Mouse (Mus musculus) intestine, embryonic 15.5 days (tissue): ENCODE measurements around the gene Idh2. TPM values are rescaled to one million over a fixed set of nuclear protein-coding genes. Genes with fewer than 3 reads are reported as not detected.
A peak's percentile ranks its signal among the peaks of the same experiment; 100 is the strongest.

Experiments used
- ATAC-seq: fragments of 200-750 bp; cut with Nextera tagmentation; 2 replicates; pipeline ENCODE4 v1.8.0; 2017; ENCODE audit warnings: moderate TSS enrichment, moderate library complexity
- H3K27ac ChIP-seq: fragments of 300-500 bp; sonication (generic); 2 replicates; pipeline ENCODE4 v1.5.1; 2015; ENCODE audit warnings: mild to moderate bottlenecking, inconsistent platforms
- H3K27me3 ChIP-seq: fragments of 300-500 bp; sonication (generic); replicated peaks from 2 replicates; pipeline ENCODE4 v1.6.1; 2015; ENCODE audit warnings: inconsistent platforms
- H3K36me3 ChIP-seq: fragments of 300-500 bp; sonication (generic); 2 replicates; pipeline ENCODE4 v1.6.1; 2015; ENCODE audit warnings: inconsistent platforms
- H3K4me1 ChIP-seq: fragments of 300-500 bp; sonication (generic); replicated peaks from 2 replicates; pipeline ENCODE4 v1.6.1; 2015; ENCODE audit warnings: inconsistent platforms
- H3K4me2 ChIP-seq: fragments of 300-500 bp; sonication (generic); replicated peaks from 2 replicates; pipeline ENCODE4 v1.6.1; 2015; ENCODE audit warnings: mild to moderate bottlenecking, inconsistent platforms
- H3K4me3 ChIP-seq: fragments of 300-500 bp; sonication (generic); replicated peaks from 2 replicates; pipeline ENCODE4 v1.5.1; 2015; ENCODE audit warnings: inconsistent platforms
- H3K9ac ChIP-seq: fragments of 300-500 bp; sonication (generic); 2 replicates; pipeline ENCODE4 v1.6.1; 2015; ENCODE audit warnings: inconsistent platforms
- H3K9me3 ChIP-seq: fragments of 300-500 bp; sonication (generic); 2 replicates; pipeline ENCODE4 v1.6.1; 2016; ENCODE audit warnings: inconsistent platforms
- WGBS: fragments of 180-500 bp; shearing (Covaris S2); methylation state at CpG from one replicate; pipeline ENCODE4 v1.1.7; 2015; 5-methylcytosine and 5-hydroxymethylcytosine counted together
- polyA plus RNA-seq: library from polyadenylated mRNA; unstranded; fragments of >200 nt; fragmentation: Nextera tagmentation; extraction: Ambion mirVana; gene quantifications from 2 replicates; pipeline ENCODE4 v1.2.1, GENCODE M21; 2015

Idh2 gene
- polyA plus RNA-seq, 1 experiment from 2014 or later = 520 TPM

DNA sequence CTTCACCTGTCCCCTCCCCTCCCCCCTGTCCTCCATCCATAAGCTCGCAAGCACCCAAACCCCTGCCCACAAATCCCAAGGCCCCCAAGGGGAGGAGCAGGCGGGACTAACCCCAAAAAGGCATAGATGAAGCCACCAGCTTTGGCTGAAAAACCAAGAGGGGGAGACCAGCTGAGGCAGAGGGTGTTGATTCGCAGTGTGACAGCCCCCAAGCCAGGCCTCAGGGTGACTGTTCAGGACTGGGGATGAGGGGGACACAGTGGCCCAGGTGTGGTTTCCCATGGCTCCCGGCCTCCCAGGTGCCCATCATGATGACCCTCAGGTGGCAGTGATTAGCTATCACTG is 23.4 kb downstream of the Idh2 start:
- Histone ChIP-seq H3K4me2 (no peak overlapping the region), H3K36me3 (peaks cover 50% of the 10 kb centered on the region), H3K9ac (no peak overlapping the region), H3K4me1 (0 out of 2 replicates have a peak, but pooled peaks cover 5% of the 10 kb centered on the region), H3K9me3 (no peaks in the 10 kb centered on the region), H3K27me3 (no peaks in the 10 kb centered on the region), H3K27ac (no peak overlapping the region), H3K4me3 (no peak overlapping the region)
- 79% methylated on average over 4 of the region's 4 CpGs for WGBS
- ATAC-seq = no peak

DNA sequence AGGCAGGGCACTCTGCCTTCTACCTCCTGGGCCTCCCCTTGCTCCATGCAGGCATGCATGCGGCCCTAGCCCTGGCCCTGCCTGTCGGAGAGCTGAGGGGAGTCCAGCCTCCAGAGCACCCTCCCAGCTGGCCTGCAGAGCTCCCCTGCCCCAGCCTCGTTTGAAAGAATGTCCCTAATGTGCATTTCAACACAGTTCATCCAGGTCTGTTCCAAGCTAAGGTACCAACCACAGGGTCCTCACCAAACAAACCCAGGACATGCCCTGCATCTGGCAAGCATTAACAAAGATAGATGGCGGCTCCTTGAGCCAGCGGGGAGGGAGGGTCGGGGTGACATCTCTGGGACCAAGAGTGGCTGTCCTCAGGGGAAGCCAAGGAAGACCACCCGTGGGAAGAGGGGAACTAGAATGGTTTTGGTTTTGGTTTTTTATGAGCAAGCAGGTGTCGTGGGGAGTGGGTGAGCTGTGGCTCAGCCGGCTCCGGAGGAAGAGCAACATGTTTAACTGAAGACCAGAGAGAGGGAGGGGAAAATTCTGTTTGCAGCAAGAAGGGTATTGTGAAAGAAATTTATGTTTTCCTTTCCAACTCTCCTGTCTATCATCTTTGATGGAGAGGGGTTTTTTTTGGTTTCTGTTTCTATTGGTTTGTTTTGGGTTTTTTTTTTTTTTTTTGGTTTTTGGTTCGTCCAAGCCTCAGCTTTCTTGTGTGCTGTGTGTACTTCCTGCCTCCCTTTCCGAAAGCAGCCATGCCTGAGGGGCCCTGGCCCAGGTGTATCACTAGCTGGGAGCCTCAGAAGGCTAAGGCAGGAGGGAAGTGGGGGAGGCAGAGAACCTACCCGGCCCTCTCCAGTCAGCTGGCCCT is 24.0 kb downstream of the Idh2 start:
- Histone ChIP-seq H3K4me3 (no peak overlapping the region), H3K4me1 (0 out of 2 replicates have a peak, but pooled peaks cover 5% of the 10 kb centered on the region), H3K9ac (no peak overlapping the region), H3K36me3 (peaks cover 48% of the 10 kb centered on the region), H3K27ac (no peak overlapping the region), H3K4me2 (no peak overlapping the region), H3K27me3 (no peaks in the 10 kb centered on the region), H3K9me3 (no peaks in the 10 kb centered on the region)
- no peak for ATAC-seq
- WGBS = 60% methylated on average over 13 of the region's 13 CpGs

DNA sequence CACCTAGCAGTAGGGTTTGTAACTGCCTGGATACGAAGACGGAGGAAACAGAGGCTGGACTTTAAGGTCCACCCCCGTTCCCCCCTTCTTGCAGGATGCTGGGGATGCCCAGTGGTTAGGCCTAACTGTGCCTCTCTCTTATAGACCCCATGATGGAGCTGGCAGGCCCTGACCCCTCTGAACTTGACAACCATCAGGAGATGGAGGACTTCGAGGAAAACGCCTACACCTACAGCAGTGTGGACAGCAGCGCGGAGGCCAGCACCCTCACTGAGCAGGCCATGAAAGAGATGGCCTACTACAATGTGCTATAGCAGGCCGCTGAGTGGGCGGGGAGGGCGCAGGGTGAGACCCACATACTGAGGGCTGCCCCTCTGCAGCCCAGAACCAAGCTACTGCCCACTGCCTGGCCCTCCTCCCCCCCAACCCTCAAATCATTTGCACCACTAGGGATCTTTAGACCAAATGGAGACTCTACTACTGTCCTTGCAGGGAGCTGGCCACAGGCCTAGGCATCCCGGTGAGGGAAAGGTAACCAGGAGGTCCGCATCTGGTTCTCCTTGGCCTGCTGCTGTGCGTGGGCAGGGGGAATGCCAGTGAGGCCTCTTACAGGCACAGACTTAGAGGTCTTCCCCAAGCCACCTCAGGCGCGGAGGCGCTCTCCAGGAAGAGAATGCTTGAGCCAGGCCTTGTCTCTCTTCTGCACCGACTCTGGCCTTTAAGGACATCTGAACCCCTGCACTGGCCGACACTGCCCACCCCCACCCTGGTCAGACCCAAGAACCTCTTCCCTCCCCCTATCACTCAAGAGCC is 24.8 kb downstream of the Idh2 start:
- no peak overlapping the region for H3K4me3 ChIP-seq
- H3K4me1 ChIP-seq = 0 out of 2 replicates have a peak, but pooled peaks cover 5% of the 10 kb centered on the region
- H3K27ac ChIP-seq = no peak overlapping the region
- 87% methylated on average over 18 of the region's 18 CpGs for WGBS
- H3K9ac ChIP-seq = no peak overlapping the region
- no peaks in the 10 kb centered on the region for H3K27me3 ChIP-seq
- no peaks in the 10 kb centered on the region for H3K9me3 ChIP-seq
- H3K4me2 ChIP-seq = no peak overlapping the region
- H3K36me3 ChIP-seq = peaks cover 44% of the 10 kb centered on the region
- 0 out of 2 replicates have a peak, but pooled peaks have one; percentile 6 for ATAC-seq

DNA sequence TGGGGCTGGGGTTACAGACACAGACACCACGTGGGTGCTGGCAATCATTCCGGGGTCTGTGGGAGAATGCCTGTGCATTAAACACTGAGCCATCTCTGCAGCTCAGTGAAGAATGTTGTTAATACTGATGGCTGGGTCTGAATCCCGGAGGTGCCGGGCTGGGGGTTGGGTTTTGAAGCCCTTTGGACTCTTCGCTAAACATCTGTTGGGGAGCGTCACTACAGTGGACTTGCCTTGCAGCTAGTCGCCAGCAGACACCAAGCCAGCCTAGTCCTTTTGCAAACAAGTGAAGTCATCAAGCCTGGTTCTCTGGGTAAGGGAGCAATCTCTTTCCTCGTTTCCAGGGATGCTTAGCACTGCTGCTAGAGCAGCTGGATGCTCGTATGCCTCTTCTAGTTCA is 27.0 kb downstream of the Idh2 start:
- Histone ChIP-seq H3K9ac (no peak overlapping the region), H3K9me3 (no peaks in the 10 kb centered on the region), H3K36me3 (peaks cover 30% of the 10 kb centered on the region), H3K4me1 (0 out of 2 replicates have a peak, but pooled peaks cover 5% of the 10 kb centered on the region), H3K27me3 (no peaks in the 10 kb centered on the region), H3K27ac (no peak overlapping the region), H3K4me2 (no peak overlapping the region), H3K4me3 (no peak overlapping the region)
- peak; percentile 16; the same call in 1 of the 2 replicates for ATAC-seq
- WGBS = 58% methylated on average over 9 of the region's 9 CpGs

DNA sequence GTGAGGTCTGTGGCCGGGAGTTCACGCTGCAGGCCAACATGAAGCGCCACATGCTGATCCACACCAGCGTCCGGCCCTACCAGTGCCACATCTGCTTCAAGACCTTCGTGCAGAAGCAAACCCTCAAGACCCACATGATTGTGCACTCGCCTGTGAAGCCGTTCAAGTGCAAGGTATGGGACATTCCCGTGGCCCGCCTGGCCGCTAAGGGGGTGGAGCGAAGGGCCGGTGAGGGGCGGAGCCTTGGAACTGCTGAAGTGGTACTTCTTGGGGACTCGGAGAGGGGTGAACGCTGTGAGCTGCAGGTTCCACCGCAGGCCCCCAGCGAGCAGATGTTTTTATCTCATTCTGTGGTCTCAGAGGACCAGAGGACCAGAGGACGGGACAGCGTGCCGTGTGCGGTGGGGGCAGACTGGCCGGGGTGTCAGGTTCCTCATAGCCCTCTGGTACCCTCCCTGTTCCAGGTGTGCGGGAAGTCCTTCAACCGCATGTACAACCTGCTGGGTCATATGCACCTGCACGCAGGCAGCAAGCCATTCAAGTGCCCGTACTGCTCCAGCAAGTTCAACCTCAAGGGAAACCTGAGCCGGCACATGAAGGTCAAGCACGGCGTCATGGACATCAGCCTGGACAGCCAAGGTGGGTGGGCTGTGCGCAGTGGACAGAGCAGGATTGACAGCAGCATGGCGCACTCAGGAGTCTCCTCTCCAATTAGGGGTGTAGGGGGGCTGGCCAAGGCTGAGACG is 29.0 kb downstream of the Idh2 start:
- Histone ChIP-seq H3K27me3 (no peaks in the 10 kb centered on the region), H3K4me3 (no peak overlapping the region), H3K36me3 (peaks cover 40% of the 10 kb centered on the region), H3K9me3 (no peaks in the 10 kb centered on the region), H3K4me1 (no peaks in the 10 kb centered on the region), H3K4me2 (no peak overlapping the region), H3K9ac (no peak overlapping the region), H3K27ac (no peak overlapping the region)
- WGBS = 87% methylated on average over 33 of the region's 33 CpGs
- ATAC-seq = 0 out of 2 replicates have a peak, but pooled peaks have one; percentile 24

- 49% methylated on average over 7 of the region's 7 CpGs for WGBS
- Histone ChIP-seq H3K4me2 (no peak overlapping the region), H3K27me3 (no peaks in the 10 kb centered on the region), H3K36me3 (peaks cover 39% of the 10 kb centered on the region), H3K9me3 (no peaks in the 10 kb centered on the region), H3K9ac (no peak overlapping the region), H3K27ac (no peak overlapping the region), H3K4me1 (no peaks in the 10 kb centered on the region), H3K4me3 (no peak overlapping the region)
- ATAC-seq = peak; percentile 48
Measured at GRCm38 (mm10) chr7:80084484-80084931, 30.7 kb downstream of the Idh2 start.

- H3K27me3 ChIP-seq = no peaks in the 10 kb centered on the region
- no peak overlapping the region for H3K4me2 ChIP-seq
- H3K4me1 ChIP-seq = peaks cover 20% of the 10 kb centered on the region
- no peak overlapping the region for H3K4me3 ChIP-seq
- H3K9ac ChIP-seq = no peak overlapping the region
- H3K9me3 ChIP-seq = no peaks in the 10 kb centered on the region
- H3K36me3 ChIP-seq = peaks cover 24% of the 10 kb centered on the region
- ATAC-seq = no peak
- no peak overlapping the region for H3K27ac ChIP-seq
- WGBS = 91% methylated on average over 42 of the region's 42 CpGs
Measured at GRCm38 (mm10) chr7:80081586-80082554, 33.3 kb downstream of the Idh2 start.

- peak overlapping the region; percentile 82 for H3K27ac ChIP-seq
- no peaks in the 10 kb centered on the region for H3K9me3 ChIP-seq
- H3K27me3 ChIP-seq = no peaks in the 10 kb centered on the region
- 0 out of 2 replicates have a peak overlapping the region, but pooled peaks have one; percentile 1 for H3K9ac ChIP-seq
- WGBS = 15% methylated on average over 14 of the region's 14 CpGs
- peak overlapping the region; percentile 29 for H3K4me2 ChIP-seq
- peaks cover 17% of the 10 kb centered on the region for H3K36me3 ChIP-seq
- peaks cover 49% of the 10 kb centered on the region for H3K4me1 ChIP-seq
- H3K4me3 ChIP-seq = no peak overlapping the region
- ATAC-seq = peak; percentile 48
Measured at GRCm38 (mm10) chr7:80078792-80079301, 36.3 kb downstream of the Idh2 start.

DNA sequence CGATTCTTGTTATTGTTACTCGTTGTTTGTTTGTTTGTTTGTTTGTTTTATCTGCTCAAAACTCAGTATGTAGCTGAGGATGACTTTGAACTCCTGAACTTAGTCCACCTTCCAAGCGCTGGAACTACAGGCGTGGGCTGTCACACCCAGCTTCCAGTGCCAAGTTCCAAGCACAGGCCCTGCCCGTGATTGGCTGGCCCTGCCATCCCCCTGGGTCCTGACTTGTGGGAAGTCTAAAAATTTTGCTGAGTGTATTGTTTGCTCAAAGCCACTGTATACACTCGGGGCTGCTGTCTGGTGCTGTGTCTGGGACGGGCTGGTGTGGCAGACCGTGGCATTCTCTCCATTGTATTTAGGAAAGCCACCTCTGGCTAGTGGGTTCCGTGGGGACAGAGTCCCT is 37.4 kb downstream of the Idh2 start:
- Histone ChIP-seq H3K4me2 (no peak overlapping the region), H3K27me3 (no peaks in the 10 kb centered on the region), H3K9ac (no peak overlapping the region), H3K4me1 (peaks cover 54% of the 10 kb centered on the region), H3K9me3 (no peaks in the 10 kb centered on the region), H3K36me3 (peaks cover 14% of the 10 kb centered on the region), H3K27ac (peak overlapping the region; percentile 4; the same call in 1 of the 2 replicates), H3K4me3 (no peak overlapping the region)
- no peak for ATAC-seq
- WGBS = 59% methylated on average over 9 of the region's 9 CpGs

DNA sequence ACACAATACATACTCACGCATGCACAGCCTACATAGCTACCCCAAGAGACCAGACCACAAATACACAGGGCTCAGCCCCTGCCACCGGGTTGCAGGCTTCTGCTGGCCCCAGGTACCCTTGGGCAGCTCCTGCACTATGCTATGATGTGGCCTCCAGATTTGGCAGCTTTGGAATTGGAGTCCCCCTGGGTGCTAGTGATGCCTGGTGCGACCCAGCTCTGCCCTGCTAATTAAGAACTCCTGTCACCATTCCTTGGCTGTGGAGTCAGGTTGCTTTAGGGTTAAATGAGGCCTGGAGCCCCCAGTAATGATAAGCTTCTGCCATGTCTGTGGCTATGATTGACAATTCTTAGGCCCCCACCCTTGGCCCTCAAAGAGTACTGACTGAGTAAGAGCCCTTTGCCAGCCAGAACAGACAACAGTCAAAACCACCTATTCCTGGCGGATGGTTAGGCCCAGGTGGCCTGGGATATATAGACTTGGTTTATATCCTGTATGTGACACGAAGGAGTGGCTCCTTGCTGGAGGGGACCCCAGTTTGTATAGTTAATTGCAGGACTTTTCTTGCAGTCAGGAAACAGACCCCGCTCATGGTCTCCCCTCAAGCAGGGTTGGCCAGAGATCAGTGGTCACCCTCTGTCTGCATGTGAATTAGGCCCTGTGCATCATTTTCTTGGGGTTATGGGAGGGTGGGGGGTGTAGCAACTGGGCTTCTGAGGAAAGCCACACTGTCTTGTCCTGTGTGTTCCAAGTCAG is 38.1 kb downstream of the Idh2 start:
- Histone ChIP-seq H3K27ac (no peak overlapping the region), H3K36me3 (peaks cover 11% of the 10 kb centered on the region), H3K9me3 (no peaks in the 10 kb centered on the region), H3K4me3 (no peak overlapping the region), H3K27me3 (no peaks in the 10 kb centered on the region), H3K9ac (no peak overlapping the region), H3K4me1 (peaks cover 54% of the 10 kb centered on the region), H3K4me2 (no peak overlapping the region)
- 76% methylated on average over 6 of the region's 6 CpGs for WGBS
- no peak for ATAC-seq
